Mouse (Mus musculus): ENCODE measurements around the gene Ccdc59. TPM values are rescaled to one million over a fixed set of nuclear protein-coding genes. Genes with fewer than 3 reads are reported as not detected.

Gene Ccdc59
- polyA plus RNA-seq, 1 experiment, result 13.9 TPM

GRCm38 (mm10) chr10:105802132-105802531 lies 38.7 kb upstream of the Ccdc59 start:
- no peak for TF ChIP-seq POLR2AphosphoS2 (IDR thresholded peaks at IDR 0.05; ENCODE audit: insufficient read length, low read depth)
- TF ChIP-seq CEBPB (IDR thresholded peaks at IDR 0.05; ENCODE audit: insufficient read depth, poor library complexity, severe bottlenecking), result no peak
- TF ChIP-seq SRF (IDR thresholded peaks at IDR 0.05; ENCODE audit: control insufficient read depth, insufficient read length, low read depth), result no peak
- TF ChIP-seq USF1 (IDR thresholded peaks at IDR 0.05; ENCODE audit: low read depth), result no peak
- TF ChIP-seq POLR2A (IDR thresholded peaks at IDR 0.05; ENCODE audit: insufficient read length, low read depth), result no peak
- TF ChIP-seq MYOG (IDR thresholded peaks at IDR 0.05; ENCODE audit: control insufficient read depth in 1 of 3, insufficient read depth in 1 of 3, insufficient read length in 2 of 3, low read depth in 2 of 3), result no peak
- no peak for TF ChIP-seq REST (IDR thresholded peaks at IDR 0.05; ENCODE audit: insufficient read depth, insufficient read length)
- TF ChIP-seq TCF3 (IDR thresholded peaks at IDR 0.05; ENCODE audit: insufficient read length, low read depth), result no peak
- Histone ChIP-seq H3K36me3 (ENCODE audit: control insufficient read depth, insufficient read depth) (no peaks in the 10 kb centered on the region), H3K27me3 (ENCODE audit: control insufficient read depth, insufficient read depth, insufficient read length) (no peaks in the 10 kb centered on the region), H3K4me3 (no peak overlapping the region), H3ac (ENCODE audit: control insufficient read depth, insufficient read length) (no peak overlapping the region), H3K79me2 (ENCODE audit: control insufficient read depth, insufficient read depth) (no peaks in the 10 kb centered on the region), H3K4me2 (ENCODE audit: low read depth) (no peak overlapping the region)

- Histone ChIP-seq H3K36me3 (ENCODE audit: control insufficient read depth, insufficient read depth) (no peaks in the 10 kb centered on the region), H3K27me3 (ENCODE audit: control insufficient read depth, insufficient read depth, insufficient read length) (no peaks in the 10 kb centered on the region), H3K4me2 (ENCODE audit: low read depth) (no peak overlapping the region), H3ac (ENCODE audit: control insufficient read depth, insufficient read length) (no peak overlapping the region), H3K4me3 (no peak overlapping the region), H3K79me2 (ENCODE audit: control insufficient read depth, insufficient read depth) (no peaks in the 10 kb centered on the region)
- TF ChIP-seq REST (IDR thresholded peaks at IDR 0.05; ENCODE audit: insufficient read depth, insufficient read length), result no peak
- no peak for TF ChIP-seq POLR2AphosphoS2 (IDR thresholded peaks at IDR 0.05; ENCODE audit: insufficient read length, low read depth)
Measured at GRCm38 (mm10) chr10:105803461-105803860, 37.4 kb upstream of the Ccdc59 start.

GRCm38 (mm10) chr10:105806259-105807010 lies 34.4 kb upstream of the Ccdc59 start:
- Histone ChIP-seq H3K79me2 (ENCODE audit: control insufficient read depth, insufficient read depth) (no peaks in the 10 kb centered on the region), H3ac (ENCODE audit: control insufficient read depth, insufficient read length) (no peak overlapping the region), H3K4me3 (no peak overlapping the region), H3K27me3 (ENCODE audit: control insufficient read depth, insufficient read depth, insufficient read length) (no peaks in the 10 kb centered on the region), H3K36me3 (ENCODE audit: control insufficient read depth, insufficient read depth) (no peaks in the 10 kb centered on the region), H3K4me2 (ENCODE audit: low read depth) (no peak overlapping the region)
- no peak for TF ChIP-seq POLR2AphosphoS2 (IDR thresholded peaks at IDR 0.05; ENCODE audit: insufficient read length, low read depth)
- TF ChIP-seq E2F4 (IDR thresholded peaks at IDR 0.05; ENCODE audit: insufficient read depth), result no peak
- no peak for TF ChIP-seq REST (IDR thresholded peaks at IDR 0.05; ENCODE audit: insufficient read depth, insufficient read length)
- no peak for TF ChIP-seq TCF12 (IDR thresholded peaks at IDR 0.05; ENCODE audit: insufficient read depth, poor library complexity, severe bottlenecking)
- TF ChIP-seq CEBPB (IDR thresholded peaks at IDR 0.05; ENCODE audit: insufficient read depth, poor library complexity, severe bottlenecking), result no peak
- TF ChIP-seq POLR2A (IDR thresholded peaks at IDR 0.05; ENCODE audit: insufficient read length, low read depth), result no peak
- TF ChIP-seq SRF (IDR thresholded peaks at IDR 0.05; ENCODE audit: control insufficient read depth, insufficient read length, low read depth), result no peak
- no peak for TF ChIP-seq USF1 (IDR thresholded peaks at IDR 0.05; ENCODE audit: low read depth)
- TF ChIP-seq MAX (IDR thresholded peaks at IDR 0.05; ENCODE audit: low read depth), result no peak
- TF ChIP-seq MYOG (IDR thresholded peaks at IDR 0.05; ENCODE audit: control insufficient read depth in 1 of 3, insufficient read depth in 1 of 3, insufficient read length in 2 of 3, low read depth in 2 of 3), result no peak
- TF ChIP-seq TCF3 (IDR thresholded peaks at IDR 0.05; ENCODE audit: insufficient read length, low read depth), result no peak
- TF ChIP-seq MYOD1 (IDR thresholded peaks at IDR 0.05; ENCODE audit: control insufficient read depth in 1 of 3, insufficient read length in 2 of 3, low read depth in 2 of 3), result no peak

- Histone ChIP-seq H3ac (ENCODE audit: control insufficient read depth, insufficient read length) (no peak overlapping the region), H3K4me3 (no peak overlapping the region), H3K27me3 (ENCODE audit: control insufficient read depth, insufficient read depth, insufficient read length) (no peaks in the 10 kb centered on the region), H3K4me2 (ENCODE audit: low read depth) (no peak overlapping the region), H3K36me3 (ENCODE audit: control insufficient read depth, insufficient read depth) (peaks cover 3% of the 10 kb centered on the region), H3K79me2 (ENCODE audit: control insufficient read depth, insufficient read depth) (no peaks in the 10 kb centered on the region)
- TF ChIP-seq MYOD1 (IDR thresholded peaks at IDR 0.05; ENCODE audit: control insufficient read depth in 1 of 3, insufficient read length in 2 of 3, low read depth in 2 of 3) (no peak), TCF12 (IDR thresholded peaks at IDR 0.05; ENCODE audit: insufficient read depth, poor library complexity, severe bottlenecking) (no peak), MAX (IDR thresholded peaks at IDR 0.05; ENCODE audit: low read depth) (no peak), REST (IDR thresholded peaks at IDR 0.05; ENCODE audit: insufficient read depth, insufficient read length) (no peak), POLR2A (IDR thresholded peaks at IDR 0.05; ENCODE audit: insufficient read length, low read depth) (no peak), POLR2AphosphoS2 (IDR thresholded peaks at IDR 0.05; ENCODE audit: insufficient read length, low read depth) (no peak), SRF (IDR thresholded peaks at IDR 0.05; ENCODE audit: control insufficient read depth, insufficient read length, low read depth) (no peak), MYOG (IDR thresholded peaks at IDR 0.05; ENCODE audit: control insufficient read depth in 1 of 3, insufficient read depth in 1 of 3, insufficient read length in 2 of 3, low read depth in 2 of 3) (no peak), TCF3 (IDR thresholded peaks at IDR 0.05; ENCODE audit: insufficient read length, low read depth) (no peak), E2F4 (IDR thresholded peaks at IDR 0.05; ENCODE audit: insufficient read depth) (no peak)
Measured at GRCm38 (mm10) chr10:105834627-105835228, 6.1 kb upstream of the Ccdc59 start.

GRCm38 (mm10) chr10:105842574-105842973 lies 1.7 kb downstream of the Ccdc59 start:
- H3ac ChIP-seq (ENCODE audit: control insufficient read depth, insufficient read length), result no peak overlapping the region
- H3K79me2 ChIP-seq (ENCODE audit: control insufficient read depth, insufficient read depth), result peaks cover 31% of the 10 kb centered on the region
- H3K36me3 ChIP-seq (ENCODE audit: control insufficient read depth, insufficient read depth), result peaks cover 44% of the 10 kb centered on the region
- H3K4me2 ChIP-seq (ENCODE audit: low read depth), result peak overlapping the region; percentile 81
- TF ChIP-seq SRF (IDR thresholded peaks at IDR 0.05; ENCODE audit: control insufficient read depth, insufficient read length, low read depth) (no peak), POLR2A (IDR thresholded peaks at IDR 0.05; ENCODE audit: insufficient read length, low read depth) (no peak), USF1 (IDR thresholded peaks at IDR 0.05; ENCODE audit: low read depth) (no peak), POLR2AphosphoS2 (IDR thresholded peaks at IDR 0.05; ENCODE audit: insufficient read length, low read depth) (no peak), MAX (IDR thresholded peaks at IDR 0.05; ENCODE audit: low read depth) (no peak), MYOG (IDR thresholded peaks at IDR 0.05; ENCODE audit: control insufficient read depth in 1 of 3, insufficient read depth in 1 of 3, insufficient read length in 2 of 3, low read depth in 2 of 3) (no peak), CEBPB (IDR thresholded peaks at IDR 0.05; ENCODE audit: insufficient read depth, poor library complexity, severe bottlenecking) (no peak), E2F4 (IDR thresholded peaks at IDR 0.05; ENCODE audit: insufficient read depth) (no peak), TCF12 (IDR thresholded peaks at IDR 0.05; ENCODE audit: insufficient read depth, poor library complexity, severe bottlenecking) (no peak), TCF3 (IDR thresholded peaks at IDR 0.05; ENCODE audit: insufficient read length, low read depth) (no peak), REST (IDR thresholded peaks at IDR 0.05; ENCODE audit: insufficient read depth, insufficient read length) (no peak), MYOD1 (IDR thresholded peaks at IDR 0.05; ENCODE audit: control insufficient read depth in 1 of 3, insufficient read length in 2 of 3, low read depth in 2 of 3) (no peak)
- H3K4me3 ChIP-seq, result peak overlapping the region; percentile 98
- H3K27me3 ChIP-seq (ENCODE audit: control insufficient read depth, insufficient read depth, insufficient read length), result no peaks in the 10 kb centered on the region
